Mouse (Mus musculus) olfactory bulb, adult 2 months (tissue): ENCODE measurements at regions not wholly inside any gene's neighbourhood (a gene's known extent, or its start where the extent isn't known, plus 50 kb on each side); places are given as distances from the start of the nearest gene placed in this dataset.

Experiments used
- H3K27ac ChIP-seq: fragments of 200-500 bp; 2 replicates; pipeline ENCODE4 v1.5.1; 2012; ENCODE audit warnings: low read depth, low read length; ENCODE audit not compliant: insufficient read depth
- H3K4me1 ChIP-seq: fragments of 200-500 bp; 2 replicates; pipeline ENCODE4 v1.6.1; 2012; ENCODE audit warnings: low read length; ENCODE audit not compliant: control insufficient read depth, insufficient read depth
- H3K4me3 ChIP-seq: fragments of 200-500 bp; 2 replicates; pipeline ENCODE4 v1.5.1; 2012; ENCODE audit warnings: mild to moderate bottlenecking, low read depth, low read length, moderate library complexity; ENCODE audit not compliant: insufficient read depth
- CTCF ChIP-seq: fragments of 200-500 bp; IDR thresholded peaks from 2 replicates; pipeline ENCODE4 v1.5.1; 2012; ENCODE audit warnings: low read depth, mild to moderate bottlenecking, low read length, moderate library complexity; ENCODE audit not compliant: insufficient read depth
- POLR2A ChIP-seq: fragments of 200-500 bp; IDR thresholded peaks from 2 replicates; pipeline ENCODE4 v1.6.1; 2012; ENCODE audit warnings: mild to moderate bottlenecking, low read depth, low read length, moderate library complexity; ENCODE audit not compliant: insufficient read depth
- WGBS: fragments of 180-500 bp; shearing (Covaris S2); methylation state at CpG from one replicate; pipeline ENCODE4 v1.1.7; 2018; 5-methylcytosine and 5-hydroxymethylcytosine counted together

- Histone ChIP-seq H3K4me1 (peaks cover 2% of the 10 kb centered on the region), H3K4me3 (no peak overlapping the region), H3K27ac (no peak overlapping the region)
- WGBS: 67% methylated on average over 15 of the region's 15 CpGs
- TF ChIP-seq CTCF (no peak), POLR2A (no peak)
Observed at GRCm38 (mm10) chr2:72781369-72782275, 198.6 kb downstream of the Sp3 start.

GRCm38 (mm10) chr2:72782355-72782754 lies 197.9 kb downstream of the Sp3 start:
- Histone ChIP-seq H3K4me1 (peaks cover 2% of the 10 kb centered on the region), H3K27ac (no peak overlapping the region), H3K4me3 (no peak overlapping the region)
- 75% methylated on average over 7 of the region's 7 CpGs for WGBS
- TF ChIP-seq POLR2A (no peak), CTCF (no peak)

GRCm38 (mm10) chr2:72785365-72786043 lies 194.7 kb downstream of the Sp3 start:
- TF ChIP-seq CTCF: no peak
- no peak for TF ChIP-seq POLR2A
- peaks cover 2% of the 10 kb centered on the region for H3K4me1 ChIP-seq
- no peak overlapping the region for H3K27ac ChIP-seq
- 96% methylated on average over 8 of the region's 8 CpGs for WGBS
- no peak overlapping the region for H3K4me3 ChIP-seq

- 49% methylated on average over 5 of the region's 5 CpGs for WGBS
- Histone ChIP-seq H3K4me3 (no peak overlapping the region), H3K27ac (no peak overlapping the region), H3K4me1 (peaks cover 2% of the 10 kb centered on the region)
- no peak for TF ChIP-seq POLR2A
- no peak for TF ChIP-seq CTCF
Observed at GRCm38 (mm10) chr2:72786044-72786737, 194.1 kb downstream of the Sp3 start.

- TF ChIP-seq CTCF (no peak), POLR2A (no peak)
- H3K4me3 ChIP-seq: no peak overlapping the region
- no peak overlapping the region for H3K27ac ChIP-seq
- H3K4me1 ChIP-seq: peaks cover 2% of the 10 kb centered on the region
- WGBS: 93% methylated on average over 3 of the region's 3 CpGs
Observed at GRCm38 (mm10) chr2:72787616-72788015, 192.6 kb downstream of the Sp3 start.

- 73% methylated on average over 3 of the region's 3 CpGs for WGBS
- TF ChIP-seq CTCF (no peak), POLR2A (no peak)
- Histone ChIP-seq H3K4me3 (no peak overlapping the region), H3K27ac (no peak overlapping the region), H3K4me1 (0 out of 2 replicates have a peak, but pooled peaks cover 2% of the 10 kb centered on the region)
Observed at GRCm38 (mm10) chr2:72791496-72791895, 188.8 kb downstream of the Sp3 start.

GRCm38 (mm10) chr2:72793424-72793823 lies 186.8 kb downstream of the Sp3 start:
- no peak for TF ChIP-seq POLR2A
- no peak for TF ChIP-seq CTCF
- WGBS: 77% methylated on average over 10 of the region's 10 CpGs
- 0 out of 2 replicates have a peak, but pooled peaks cover 2% of the 10 kb centered on the region for H3K4me1 ChIP-seq

GRCm38 (mm10) chr2:72794501-72794900 lies 185.7 kb downstream of the Sp3 start:
- Histone ChIP-seq H3K27ac (no peak overlapping the region), H3K4me1 (0 out of 2 replicates have a peak, but pooled peaks cover 2% of the 10 kb centered on the region), H3K4me3 (no peak overlapping the region)
- TF ChIP-seq POLR2A (no peak), CTCF (no peak)
- 48% methylated on average over 4 of the region's 4 CpGs for WGBS

More at GRCm38 (mm10) chr2:72793424-72793823, 186.8 kb downstream of the Sp3 start:
- H3K27ac ChIP-seq: no peak overlapping the region
- H3K4me3 ChIP-seq: no peak overlapping the region
